Mouse (Mus musculus): ENCODE measurements around the gene Lin54.

Lin54 gene

GRCm38 (mm10) chr5:100500458-100500961 is at the start of gene Lin54:
Gene Lin54, minus strand, starts transcription at chr5:100500639.
- peak; percentile 96 for DNase-seq (ENCODE audit: low read depth, low spot score)

GRCm38 (mm10) chr5:100550151-100550550 is 49.7 kb upstream of the Lin54 start:
- DNase-seq (ENCODE audit: low read depth, low spot score), result no peak

- no peak for DNase-seq (ENCODE audit: low read depth, low spot score)
Measured at GRCm38 (mm10) chr5:100549311-100549710, 48.9 kb upstream of the Lin54 start.

- no peak for DNase-seq (ENCODE audit: low read depth, low spot score)
Measured at GRCm38 (mm10) chr5:100548236-100548635, 47.8 kb upstream of the Lin54 start.

- no peak for DNase-seq (ENCODE audit: low read depth, low spot score)
Measured at GRCm38 (mm10) chr5:100546294-100547080, 46.0 kb upstream of the Lin54 start.

- DNase-seq (ENCODE audit: low read depth, low spot score), result peak; percentile 27
Measured at GRCm38 (mm10) chr5:100536638-100537037, 36.2 kb upstream of the Lin54 start.

GRCm38 (mm10) chr5:100535826-100536225 is 35.4 kb upstream of the Lin54 start:
- DNase-seq (ENCODE audit: low read depth, low spot score), result no peak

GRCm38 (mm10) chr5:100526164-100526563 is 25.7 kb upstream of the Lin54 start:
- DNase-seq (ENCODE audit: low read depth, low spot score), result no peak

GRCm38 (mm10) chr5:100525620-100526019 is 25.2 kb upstream of the Lin54 start:
- DNase-seq (ENCODE audit: low read depth, low spot score), result no peak

GRCm38 (mm10) chr5:100524921-100525320 is 24.5 kb upstream of the Lin54 start:
- no peak for DNase-seq (ENCODE audit: low read depth, low spot score)

GRCm38 (mm10) chr5:100523331-100523730 is 22.9 kb upstream of the Lin54 start:
- DNase-seq (ENCODE audit: low read depth, low spot score), result no peak

GRCm38 (mm10) chr5:100520223-100520622 is 19.8 kb upstream of the Lin54 start:
- DNase-seq (ENCODE audit: low read depth, low spot score), result no peak

GRCm38 (mm10) chr5:100519027-100519411 is 18.6 kb upstream of the Lin54 start:
- DNase-seq (ENCODE audit: low read depth, low spot score), result no peak

GRCm38 (mm10) chr5:100518049-100519026 is 17.9 kb upstream of the Lin54 start, which contains the start of gene Cops4:
Gene Cops4, plus strand, starts transcription at chr5:100518309.
- peak; percentile 100 for DNase-seq (ENCODE audit: low read depth, low spot score)

- no peak for DNase-seq (ENCODE audit: low read depth, low spot score)
Measured at GRCm38 (mm10) chr5:100512576-100512975, 12.1 kb upstream of the Lin54 start.

- no peak for DNase-seq (ENCODE audit: low read depth, low spot score)
Measured at GRCm38 (mm10) chr5:100509247-100509646, 8.8 kb upstream of the Lin54 start.

GRCm38 (mm10) chr5:100501267-100501666 is 828 bp upstream of the Lin54 start:
- DNase-seq (ENCODE audit: low read depth, low spot score), result no peak

- peak; percentile 39 for DNase-seq (ENCODE audit: low read depth, low spot score)
Measured at GRCm38 (mm10) chr5:100499831-100500304, 571 bp downstream of the Lin54 start.

- DNase-seq (ENCODE audit: low read depth, low spot score), result no peak
Measured at GRCm38 (mm10) chr5:100499243-100499642, 1.2 kb downstream of the Lin54 start.

GRCm38 (mm10) chr5:100498436-100499180 is 1.8 kb downstream of the Lin54 start:
- DNase-seq (ENCODE audit: low read depth, low spot score), result peak; percentile 64

GRCm38 (mm10) chr5:100491704-100492103 is 8.7 kb downstream of the Lin54 start:
- no peak for DNase-seq (ENCODE audit: low read depth, low spot score)
